Mouse (Mus musculus) urinary bladder, postnatal 36 days (tissue): ENCODE data around the gene Mta1.

Experiments
- DNase-seq, 2 experiments: peaks; one replicate each; pipeline ENCODE4 v3.0.0; 2022; ENCODE audit warnings: low spot score in 2 of 2, mixed read lengths in 1 of 2

Mta1 gene

GRCm38 (mm10) chr12:113133861-113134403 is 35.9 kb downstream of the Mta1 start:
- DNase-seq = no peak

GRCm38 (mm10) chr12:113134502-113134901 is 36.4 kb downstream of the Mta1 start:
- DNase-seq = no peak

- no peak for DNase-seq
These were observed 37.3 kb downstream of the Mta1 start for GRCm38 (mm10) chr12:113135401-113135800.

GRCm38 (mm10) chr12:113136492-113137020 is 38.5 kb downstream of the Mta1 start:
- no peak for DNase-seq

- DNase-seq = no peak
These were observed 39.5 kb downstream of the Mta1 start for GRCm38 (mm10) chr12:113137260-113138213.

- no peak for DNase-seq
These were observed 40.2 kb downstream of the Mta1 start for GRCm38 (mm10) chr12:113138291-113138690.

- peak; percentile 79 for DNase-seq
These were observed 41.1 kb downstream of the Mta1 start for GRCm38 (mm10) chr12:113138901-113139864.

- peak; percentile 86 for DNase-seq
These were observed 42.0 kb downstream of the Mta1 start, which contains the start of gene Crip2 for GRCm38 (mm10) chr12:113139908-113140615. Crip2 (plus strand) TSS chr12:113140236.

- DNase-seq = peak in 1 of 2 experiments; percentile 74
These were observed 42.7 kb downstream of the Mta1 start for GRCm38 (mm10) chr12:113140616-113141411.

GRCm38 (mm10) chr12:113141531-113141973 is 43.5 kb downstream of the Mta1 start:
- DNase-seq = peak in 1 of 2 experiments; percentile 56

GRCm38 (mm10) chr12:113142021-113142975 is 44.2 kb downstream of the Mta1 start:
- peak in 1 of 2 experiments; percentile 74 for DNase-seq

GRCm38 (mm10) chr12:113143164-113143563 is 45.1 kb downstream of the Mta1 start:
- DNase-seq = peak in 1 of 2 experiments; percentile 25

- peak in 1 of 2 experiments; percentile 39 for DNase-seq
These were observed 46.1 kb downstream of the Mta1 start for GRCm38 (mm10) chr12:113144001-113144756.

GRCm38 (mm10) chr12:113144886-113145285 is 46.8 kb downstream of the Mta1 start:
- DNase-seq = no peak

- no peak for DNase-seq
These were observed 47.5 kb downstream of the Mta1 start for GRCm38 (mm10) chr12:113145591-113145990.

- peak; percentile 82 to 87 for DNase-seq
These were observed 48.3 kb downstream of the Mta1 start, which contains the start of gene Crip1 for GRCm38 (mm10) chr12:113146112-113147057. Crip1 (plus strand) TSS chr12:113146316.

- peak in 1 of 2 experiments; percentile 30 for DNase-seq
These were observed 49.4 kb downstream of the Mta1 start for GRCm38 (mm10) chr12:113147481-113147880.
